In genomic region chr2:93180077-93180844, GRCm38 (mm10) we compare ENCODE assay signal across 8 mouse cellular contexts. TPM values are rescaled to one million over a fixed set of nuclear protein-coding genes. Genes with fewer than 3 reads are reported as not detected.
DNase-seq lines count a peak whose midpoint lies in the region; ATAC-seq and TF ChIP-seq lines count a peak whose summit lies in the region.

No protein-coding gene starts in this region.

- ATAC-seq in hindbrain, embryonic 11.5 days (ENCODE audit: low FRiP score), result no peak
- ATAC-seq in limb, embryonic 11.5 days (ENCODE audit: insufficient number of reproducible peaks, low FRiP score, low TSS enrichment, low read depth), result 0 out of 2 replicates have a peak, but pooled peaks have one; percentile 32
- peak; percentile 32; the same call in 1 of the 2 replicates for ATAC-seq in neural tube, embryonic 14.5 days (ENCODE audit: low read depth)

- WGBS in hindbrain, embryonic 11.5 days, result 1% methylated on average over 37 of the region's 41 CpGs
- WGBS in limb, embryonic 11.5 days, result 1% methylated on average over 40 of the region's 41 CpGs
- WGBS in neural tube, embryonic 14.5 days, result 1% methylated on average over 41 of the region's 41 CpGs

- DNase-seq in embryo, embryonic 10 days (ENCODE audit: low spot score), result peak; percentile 61
- DNase-seq in embryo, embryonic 9.5 days (ENCODE audit: extremely low spot score), result no peak
- DNase-seq in hindbrain, embryonic 11.5 days (ENCODE audit: low spot score), result peak; percentile 64
- peak; percentile 58 for DNase-seq in limb, embryonic 11.5 days (ENCODE audit: low spot score)
- DNase-seq in testis, postnatal 10 days (ENCODE audit: low spot score), result no peak

- no peaks in the 10 kb centered on the region for H3K9me3 ChIP-seq in hindbrain, embryonic 11.5 days (ENCODE audit: control insufficient read depth, low read length)
- H3K9me3 ChIP-seq in limb, embryonic 11.5 days (ENCODE audit: control insufficient read depth, low read length), result no peaks in the 10 kb centered on the region
- H3K9me3 ChIP-seq in neural tube, embryonic 14.5 days (ENCODE audit: control insufficient read depth, low read length), result no peaks in the 10 kb centered on the region

- H3K27me3 ChIP-seq in C2C12 (ENCODE audit: control insufficient read depth, insufficient read depth, insufficient read length), result peaks cover 41% of the 10 kb centered on the region
- no peaks in the 10 kb centered on the region; the same call in 1 of the 2 replicates for H3K27me3 ChIP-seq in hindbrain, embryonic 11.5 days (ENCODE audit: control insufficient read depth, insufficient read depth, low read length)
- peaks cover 38% of the 10 kb centered on the region for H3K27me3 ChIP-seq in limb, embryonic 11.5 days (ENCODE audit: control insufficient read depth, insufficient read depth, low read length)
- no peaks in the 10 kb centered on the region for H3K27me3 ChIP-seq in neural tube, embryonic 14.5 days (ENCODE audit: control insufficient read depth, insufficient read depth, low read length)

- H3K79me3 ChIP-seq in C2C12 (ENCODE audit: low read depth), result no peaks in the 10 kb centered on the region

- TF ChIP-seq CTCF in C2C12 (IDR thresholded peaks at IDR 0.05; ENCODE audit: control insufficient read depth, insufficient read depth, insufficient read length), result no peak
- no peak for TF ChIP-seq CTCF in cortical plate, adult 2 months (IDR thresholded peaks at IDR 0.05; ENCODE audit: extremely low read depth, insufficient read depth, low read length)

- peak overlapping the region; percentile 36 for H3ac ChIP-seq in C2C12 (ENCODE audit: control insufficient read depth, insufficient read length, low read depth)

- peak overlapping the region; percentile 60 for H3K4me2 ChIP-seq in hindbrain, embryonic 11.5 days (replicated peaks; ENCODE audit: low read depth, low read length)
- peak overlapping the region; percentile 65 for H3K4me2 ChIP-seq in limb, embryonic 11.5 days (ENCODE audit: low read depth, severe bottlenecking)
- peak overlapping the region; percentile 59 for H3K4me2 ChIP-seq in neural tube, embryonic 14.5 days (ENCODE audit: low read depth, low read length)

- H3K79me2 ChIP-seq in C2C12 (ENCODE audit: control insufficient read depth, insufficient read depth), result no peaks in the 10 kb centered on the region

- no peak overlapping the region for H3K4me3 ChIP-seq in C2C12 (ENCODE audit: insufficient read depth, poor library complexity, severe bottlenecking)
- peak overlapping the region; percentile 5; the same call in 1 of the 2 replicates for H3K4me3 ChIP-seq in cortical plate, adult 2 months (ENCODE audit: insufficient read depth, low read length)
- H3K4me3 ChIP-seq in hindbrain, embryonic 11.5 days (ENCODE audit: low read depth, low read length), result peak overlapping the region; percentile 23
- peak overlapping the region; percentile 19 for H3K4me3 ChIP-seq in limb, embryonic 11.5 days (ENCODE audit: low read depth, low read length)
- H3K4me3 ChIP-seq in neural tube, embryonic 14.5 days (ENCODE audit: low read depth, low read length), result peak overlapping the region; percentile 22

- H3K4me1 ChIP-seq in cortical plate, adult 2 months (ENCODE audit: control insufficient read depth, insufficient read depth, low read length), result peaks cover 15% of the 10 kb centered on the region
- peaks cover 38% of the 10 kb centered on the region for H3K4me1 ChIP-seq in hindbrain, embryonic 11.5 days (replicated peaks; ENCODE audit: control insufficient read depth, insufficient read depth, low read length)
- H3K4me1 ChIP-seq in limb, embryonic 11.5 days (ENCODE audit: control insufficient read depth, insufficient read depth, low read length), result peaks cover 30% of the 10 kb centered on the region
- peaks cover 34% of the 10 kb centered on the region for H3K4me1 ChIP-seq in neural tube, embryonic 14.5 days (ENCODE audit: control insufficient read depth, insufficient read depth, low read length)

- peak overlapping the region; percentile 62 for H3K9ac ChIP-seq in hindbrain, embryonic 11.5 days (ENCODE audit: low read depth, low read length)
- H3K9ac ChIP-seq in limb, embryonic 11.5 days (ENCODE audit: low read length), result peak overlapping the region; percentile 40; the same call in 1 of the 2 replicates
- H3K9ac ChIP-seq in neural tube, embryonic 14.5 days (replicated peaks; ENCODE audit: low read depth, low read length), result peak overlapping the region; percentile 61

- peak overlapping the region; percentile 85 for H3K27ac ChIP-seq in cortical plate, adult 2 months (ENCODE audit: insufficient read depth, low read length)
- H3K27ac ChIP-seq in hindbrain, embryonic 11.5 days (ENCODE audit: low read depth, low read length), result peak overlapping the region; percentile 67
- no peak overlapping the region for H3K27ac ChIP-seq in limb, embryonic 11.5 days (replicated peaks; ENCODE audit: low read depth, low read length)
- peak overlapping the region; percentile 66 for H3K27ac ChIP-seq in neural tube, embryonic 14.5 days (ENCODE audit: low read depth, low read length)

- 0 out of 2 replicates have a peak, but pooled peaks have one; percentile 23 for TF ChIP-seq POLR2A in cortical plate, adult 2 months (IDR thresholded peaks at IDR 0.05; ENCODE audit: extremely low read depth, insufficient read depth, low read length)

- H3K36me3 ChIP-seq in C2C12 (ENCODE audit: control insufficient read depth, insufficient read depth), result no peaks in the 10 kb centered on the region
- H3K36me3 ChIP-seq in hindbrain, embryonic 11.5 days (ENCODE audit: control insufficient read depth, insufficient read depth, low read length), result no peaks in the 10 kb centered on the region
- H3K36me3 ChIP-seq in limb, embryonic 11.5 days (ENCODE audit: control insufficient read depth, insufficient read depth, low read length), result no peaks in the 10 kb centered on the region
- H3K36me3 ChIP-seq in neural tube, embryonic 14.5 days (ENCODE audit: control insufficient read depth, insufficient read depth, low read length), result no peaks in the 10 kb centered on the region

TF ChIP-seq in C2C12, 6 proteins besides CTCF, POLR2A, EP300 and RAD21:
- TF ChIP-seq MAX (IDR thresholded peaks at IDR 0.05) (no peak), MYOD1 (IDR thresholded peaks at IDR 0.05; ENCODE audit: control insufficient read depth, insufficient read length, low read depth) (no peak), FOSL1 (IDR thresholded peaks at IDR 0.05; ENCODE audit: insufficient read depth, low read length, poor library complexity, severe bottlenecking) (no peak)

RNA-seq across cellular contexts. Expression of gene Trp53i11, which starts 7.1 kb away (rescaled TPM):
- 3.3 TPM for polyA plus RNA-seq in C2C12 (2012; fragmentation: generic; extraction: Trizol)
- 55.2 and 62.5 TPM in 2 replicates for polyA plus RNA-seq in cortical plate, adult 2 months (2012; rRNA removed)
- 204 and 221 TPM in 2 replicates for polyA plus RNA-seq in hindbrain, embryonic 11.5 days (2014; fragmentation: Nextera tagmentation; extraction: Ambion mirVana)
- polyA plus RNA-seq in limb, embryonic 11.5 days (2014; fragmentation: Nextera tagmentation; extraction: Ambion mirVana), result 32.3 and 41.2 TPM in 2 replicates
- polyA plus RNA-seq in neural tube, embryonic 14.5 days (2014; fragmentation: Nextera tagmentation; extraction: Ambion mirVana), result 82.7 and 114 TPM in 2 replicates

Comparison
In these comparisons a context has a peak if more than half of its experiments do, and no peak if none do; other contexts are left out.
1. DNase-seq: peak in embryo, embryonic 10 days (single experiment), hindbrain, embryonic 11.5 days (single experiment) and limb, embryonic 11.5 days (single experiment); none in embryo, embryonic 9.5 days (single experiment) and testis, postnatal 10 days (single experiment).
2. Peak in every context shown above with its lines, with median percentiles within 50 percentile points of each other: H3K4me2 ChIP-seq and H3K9ac ChIP-seq.